Mouse (Mus musculus) embryonic facial prominence, embryonic 14.5 days (tissue): Measurements from ENCODE around the gene Fkbp11. TPM values are rescaled to one million over a fixed set of nuclear protein-coding genes. Genes with fewer than 3 reads are reported as not detected.

ENCODE experiments used
- ATAC-seq: fragments of 200-750 bp; cut with Nextera tagmentation; 2 replicates; pipeline ENCODE4 v1.8.0; 2017; ENCODE audit warnings: low read depth, moderate number of reproducible peaks, moderate TSS enrichment
- DNase-seq: peaks from one replicate; pipeline ENCODE4 v3.0.0-alpha.2; 2015; ENCODE audit warnings: low spot score
- H3K27ac ChIP-seq: fragments of 300-500 bp; sonication (generic); replicated peaks from 2 replicates; pipeline ENCODE4 v1.5.1; 2014; ENCODE audit warnings: low read depth, mild to moderate bottlenecking, low read length, moderate library complexity
- H3K27me3 ChIP-seq: fragments of 300-500 bp; sonication (generic); replicated peaks from 2 replicates; pipeline ENCODE4 v1.6.1; 2014; ENCODE audit warnings: low read length; ENCODE audit not compliant: control insufficient read depth, insufficient read depth
- H3K36me3 ChIP-seq: fragments of 300-500 bp; sonication (generic); 2 replicates; pipeline ENCODE4 v1.6.1; 2014; ENCODE audit warnings: low read length, mixed read lengths; ENCODE audit not compliant: control insufficient read depth, insufficient read depth
- H3K4me1 ChIP-seq: fragments of 300-500 bp; sonication (generic); 2 replicates; pipeline ENCODE4 v1.6.1; 2014; ENCODE audit warnings: antibody characterized with exemption, low read length; ENCODE audit not compliant: control insufficient read depth, insufficient read depth
- H3K4me2 ChIP-seq: fragments of 300-500 bp; sonication (generic); 2 replicates; pipeline ENCODE4 v1.6.1; 2014; ENCODE audit warnings: low read depth, mild to moderate bottlenecking, low read length, moderate library complexity, mixed read lengths
- H3K4me3 ChIP-seq: fragments of 300-500 bp; sonication (generic); 2 replicates; pipeline ENCODE4 v1.5.1; 2014; ENCODE audit warnings: low read depth, mild to moderate bottlenecking, low read length
- H3K9ac ChIP-seq: fragments of 300-500 bp; sonication (generic); 2 replicates; pipeline ENCODE4 v1.6.1; 2014; ENCODE audit warnings: low read depth, mild to moderate bottlenecking, low read length, moderate library complexity, mixed read lengths
- H3K9me3 ChIP-seq: fragments of 300-500 bp; sonication (generic); 2 replicates; pipeline ENCODE4 v1.6.1; 2016; ENCODE audit warnings: low read length; ENCODE audit not compliant: control insufficient read depth
- WGBS: fragments of 180-500 bp; shearing (Covaris S2); extraction: QIAGEN DNeasy Blood & Tissue Kit; methylation state at CpG from one replicate; pipeline ENCODE4 v1.1.7; 2014; 5-methylcytosine and 5-hydroxymethylcytosine counted together
- polyA plus RNA-seq: library from polyadenylated mRNA; unstranded; fragments of >200 nt; fragmentation: Nextera tagmentation; extraction: Ambion mirVana; gene quantifications from 2 replicates; pipeline ENCODE4 v1.2.1, GENCODE M21; 2014

Gene Fkbp11
- polyA plus RNA-seq, 1 experiment from 2014 or later, result 108 TPM

- H3K27ac ChIP-seq, result no peak overlapping the region
- DNase-seq (no peak), ATAC-seq (no peak)
- WGBS, result 51% methylated on average over 9 of the region's 9 CpGs
- H3K27me3 ChIP-seq, result peaks cover 17% of the 10 kb centered on the region
- H3K4me3 ChIP-seq, result no peak overlapping the region
- no peak overlapping the region for H3K9ac ChIP-seq
- H3K36me3 ChIP-seq, result no peaks in the 10 kb centered on the region
- H3K4me1 ChIP-seq, result no peaks in the 10 kb centered on the region
- no peaks in the 10 kb centered on the region for H3K9me3 ChIP-seq
- H3K4me2 ChIP-seq, result no peak overlapping the region
Measured at GRCm38 (mm10) chr15:98695726-98696125, 32.3 kb downstream of the Fkbp11 start.

- ATAC-seq, result peak; percentile 60; the same call in 1 of the 2 replicates
- H3K27ac ChIP-seq, result no peak overlapping the region
- WGBS, result 28% methylated on average over 11 of the region's 11 CpGs
Measured at GRCm38 (mm10) chr15:98692171-98692715, 35.8 kb downstream of the Fkbp11 start.

GRCm38 (mm10) chr15:98691486-98692147 lies 36.4 kb downstream of the Fkbp11 start:
- Histone ChIP-seq H3K36me3 (no peaks in the 10 kb centered on the region), H3K9me3 (no peaks in the 10 kb centered on the region), H3K4me2 (no peak overlapping the region), H3K4me1 (no peaks in the 10 kb centered on the region), H3K27me3 (no peaks in the 10 kb centered on the region), H3K4me3 (no peak overlapping the region), H3K9ac (no peak overlapping the region), H3K27ac (no peak overlapping the region)
- WGBS, result 15% methylated on average over 7 of the region's 7 CpGs
- DNase-seq (peak; percentile 57), ATAC-seq (peak; percentile 23; the same call in 1 of the 2 replicates)

More at GRCm38 (mm10) chr15:98692171-98692715, 35.8 kb downstream of the Fkbp11 start:
- Histone ChIP-seq H3K36me3 (no peaks in the 10 kb centered on the region), H3K4me2 (no peak overlapping the region), H3K27me3 (no peaks in the 10 kb centered on the region), H3K4me3 (no peak overlapping the region), H3K9ac (no peak overlapping the region), H3K4me1 (no peaks in the 10 kb centered on the region), H3K9me3 (no peaks in the 10 kb centered on the region)
- peak; percentile 80 for DNase-seq

- 77% methylated on average over 2 of the region's 2 CpGs for WGBS
- no peak for ATAC-seq
Measured at GRCm38 (mm10) chr15:98689682-98690081, 38.3 kb downstream of the Fkbp11 start.

GRCm38 (mm10) chr15:98685926-98686325 lies 42.1 kb downstream of the Fkbp11 start:
- DNase-seq (no peak), ATAC-seq (no peak)
- no peaks in the 10 kb centered on the region for H3K9me3 ChIP-seq
- no peak overlapping the region for H3K9ac ChIP-seq
- H3K4me1 ChIP-seq, result no peaks in the 10 kb centered on the region
- H3K4me2 ChIP-seq, result no peak overlapping the region
- no peak overlapping the region for H3K4me3 ChIP-seq
- no peaks in the 10 kb centered on the region for H3K36me3 ChIP-seq
- H3K27ac ChIP-seq, result no peak overlapping the region
- no peaks in the 10 kb centered on the region; the same call in 1 of the 2 replicates for H3K27me3 ChIP-seq
- WGBS, result 68% methylated on average over 3 of the region's 3 CpGs

More at GRCm38 (mm10) chr15:98689682-98690081, 38.3 kb downstream of the Fkbp11 start:
- Histone ChIP-seq H3K9me3 (no peaks in the 10 kb centered on the region), H3K4me1 (no peaks in the 10 kb centered on the region), H3K9ac (no peak overlapping the region), H3K36me3 (no peaks in the 10 kb centered on the region), H3K4me2 (no peak overlapping the region), H3K27me3 (no peaks in the 10 kb centered on the region), H3K4me3 (no peak overlapping the region), H3K27ac (no peak overlapping the region)
- no peak for DNase-seq

GRCm38 (mm10) chr15:98683746-98684145 lies 44.3 kb downstream of the Fkbp11 start:
- Histone ChIP-seq H3K9me3 (no peaks in the 10 kb centered on the region), H3K4me3 (no peak overlapping the region), H3K9ac (no peak overlapping the region), H3K4me2 (no peak overlapping the region), H3K27me3 (no peaks in the 10 kb centered on the region; the same call in 1 of the 2 replicates), H3K27ac (no peak overlapping the region), H3K4me1 (no peaks in the 10 kb centered on the region), H3K36me3 (no peaks in the 10 kb centered on the region)
- 71% methylated on average over 1 of the region's 1 CpGs for WGBS
- ATAC-seq, result no peak
- no peak for DNase-seq

GRCm38 (mm10) chr15:98683177-98683576 lies 44.8 kb downstream of the Fkbp11 start:
- 55% methylated on average over 10 of the region's 10 CpGs for WGBS
- Histone ChIP-seq H3K4me3 (no peak overlapping the region), H3K9ac (no peak overlapping the region), H3K4me2 (no peak overlapping the region), H3K36me3 (no peaks in the 10 kb centered on the region), H3K27me3 (peaks cover under 1% of the 10 kb centered on the region; the same call in 1 of the 2 replicates), H3K4me1 (no peaks in the 10 kb centered on the region), H3K9me3 (no peaks in the 10 kb centered on the region), H3K27ac (no peak overlapping the region)
- DNase-seq, result peak; percentile 31
- no peak for ATAC-seq

GRCm38 (mm10) chr15:98681633-98682032 lies 46.4 kb downstream of the Fkbp11 start:
- 75% methylated on average over 7 of the region's 7 CpGs for WGBS
- DNase-seq (no peak), ATAC-seq (no peak)
- H3K9me3 ChIP-seq, result no peaks in the 10 kb centered on the region
- H3K4me3 ChIP-seq, result no peak overlapping the region
- H3K36me3 ChIP-seq, result no peaks in the 10 kb centered on the region
- no peak overlapping the region for H3K4me2 ChIP-seq
- no peak overlapping the region for H3K9ac ChIP-seq
- H3K27ac ChIP-seq, result no peak overlapping the region
- H3K27me3 ChIP-seq, result peaks cover 13% of the 10 kb centered on the region
- H3K4me1 ChIP-seq, result no peaks in the 10 kb centered on the region

GRCm38 (mm10) chr15:98680660-98681059 lies 47.3 kb downstream of the Fkbp11 start:
- H3K4me1 ChIP-seq, result 0 out of 2 replicates have a peak, but pooled peaks cover 4% of the 10 kb centered on the region
- peaks cover 22% of the 10 kb centered on the region for H3K27me3 ChIP-seq
- WGBS, result 84% methylated on average over 8 of the region's 8 CpGs
- DNase-seq, result no peak
- no peaks in the 10 kb centered on the region for H3K9me3 ChIP-seq
- H3K4me2 ChIP-seq, result no peak overlapping the region
- H3K36me3 ChIP-seq, result no peaks in the 10 kb centered on the region
- H3K27ac ChIP-seq, result no peak overlapping the region
- H3K9ac ChIP-seq, result no peak overlapping the region
- no peak overlapping the region for H3K4me3 ChIP-seq
- ATAC-seq, result no peak
